Mouse (Mus musculus): ENCODE results near the gene Sod3. TPM values are rescaled to one million over a fixed set of nuclear protein-coding genes. Genes with fewer than 3 reads are reported as not detected.

Sod3 gene
- polyA plus RNA-seq, 1 experiment: 347 TPM

- no peaks in the 10 kb centered on the region for H3K27me3 ChIP-seq (replicated peaks; ENCODE audit: control insufficient read depth, insufficient read depth, low read length)
- WGBS: 84% methylated on average over 6 of the region's 6 CpGs
- no peak overlapping the region for H3K4me3 ChIP-seq (ENCODE audit: insufficient read depth, low read depth, low read length)
- TF ChIP-seq CTCF (conservative IDR thresholded peaks at IDR 0.05; ENCODE audit: insufficient read depth, insufficient read length, low read depth, low read length): no peak
- H3K27ac ChIP-seq (ENCODE audit: insufficient read depth, low read depth, low read length): no peak overlapping the region
- DNase-seq: no peak
- no peaks in the 10 kb centered on the region for H3K4me1 ChIP-seq (ENCODE audit: control insufficient read depth, insufficient read depth, low read length)
- H3K36me3 ChIP-seq (ENCODE audit: control insufficient read depth, insufficient read depth, low read length): no peaks in the 10 kb centered on the region
Measured at GRCm38 (mm10) chr5:52415917-52416316, 52.3 kb downstream of the Sod3 start.

GRCm38 (mm10) chr5:52416485-52416884, 52.9 kb downstream of the Sod3 start:
- Histone ChIP-seq H3K36me3 (ENCODE audit: control insufficient read depth, insufficient read depth, low read length) (no peaks in the 10 kb centered on the region), H3K4me3 (ENCODE audit: insufficient read depth, low read depth, low read length) (no peak overlapping the region), H3K4me1 (ENCODE audit: control insufficient read depth, insufficient read depth, low read length) (no peaks in the 10 kb centered on the region), H3K27ac (ENCODE audit: insufficient read depth, low read depth, low read length) (no peak overlapping the region), H3K27me3 (replicated peaks; ENCODE audit: control insufficient read depth, insufficient read depth, low read length) (no peaks in the 10 kb centered on the region)
- 69% methylated on average over 2 of the region's 2 CpGs for WGBS
- no peak for DNase-seq
- no peak for TF ChIP-seq POLR2A (IDR thresholded peaks at IDR 0.05; ENCODE audit: low read depth, low read length)

Other genes with a start within 250 kb of the Sod3 start
- gene Dhx15, start 173.3 kb upstream of the Sod3 start, polyA plus RNA-seq (2012; rRNA removed): 31.2 and 39.2 TPM in 2 replicates
- 1.4 and 1.7 TPM in 2 replicates for gene Ccdc149, start 107.7 kb downstream of the Sod3 start, polyA plus RNA-seq (2012; rRNA removed)
- gene Lgi2, start 202.7 kb downstream of the Sod3 start, polyA plus RNA-seq (2012; rRNA removed): 0.25 and 0.39 TPM in 2 replicates